Mouse (Mus musculus): Measurements from ENCODE around the gene Vps35l. TPM values are rescaled to one million over a fixed set of nuclear protein-coding genes. Genes with fewer than 3 reads are reported as not detected.
A peak's percentile ranks its signal among the peaks of the same experiment; 100 is the strongest.

Gene Vps35l
- total RNA-seq, 2 experiments from 2014 or later: 28.2 TPM

- intact Hi-C loops (cut with DNase I): no loop called here
- no peak for DNase-seq
Observed at GRCm38 (mm10) chr7:118728846-118729587, 11.0 kb upstream of the Vps35l start.

GRCm38 (mm10) chr7:118731781-118732180 lies 8.2 kb upstream of the Vps35l start:
- no peak for DNase-seq
- intact Hi-C loops (cut with DNase I): no loop called here

- intact Hi-C loops (cut with DNase I): no loop called here
- DNase-seq: no peak
Observed at GRCm38 (mm10) chr7:118733225-118733624, 6.8 kb upstream of the Vps35l start.

GRCm38 (mm10) chr7:118738730-118739129 lies 1.3 kb upstream of the Vps35l start:
- DNase-seq: no peak
- intact Hi-C loops (cut with DNase I): no loop called here

DNA sequence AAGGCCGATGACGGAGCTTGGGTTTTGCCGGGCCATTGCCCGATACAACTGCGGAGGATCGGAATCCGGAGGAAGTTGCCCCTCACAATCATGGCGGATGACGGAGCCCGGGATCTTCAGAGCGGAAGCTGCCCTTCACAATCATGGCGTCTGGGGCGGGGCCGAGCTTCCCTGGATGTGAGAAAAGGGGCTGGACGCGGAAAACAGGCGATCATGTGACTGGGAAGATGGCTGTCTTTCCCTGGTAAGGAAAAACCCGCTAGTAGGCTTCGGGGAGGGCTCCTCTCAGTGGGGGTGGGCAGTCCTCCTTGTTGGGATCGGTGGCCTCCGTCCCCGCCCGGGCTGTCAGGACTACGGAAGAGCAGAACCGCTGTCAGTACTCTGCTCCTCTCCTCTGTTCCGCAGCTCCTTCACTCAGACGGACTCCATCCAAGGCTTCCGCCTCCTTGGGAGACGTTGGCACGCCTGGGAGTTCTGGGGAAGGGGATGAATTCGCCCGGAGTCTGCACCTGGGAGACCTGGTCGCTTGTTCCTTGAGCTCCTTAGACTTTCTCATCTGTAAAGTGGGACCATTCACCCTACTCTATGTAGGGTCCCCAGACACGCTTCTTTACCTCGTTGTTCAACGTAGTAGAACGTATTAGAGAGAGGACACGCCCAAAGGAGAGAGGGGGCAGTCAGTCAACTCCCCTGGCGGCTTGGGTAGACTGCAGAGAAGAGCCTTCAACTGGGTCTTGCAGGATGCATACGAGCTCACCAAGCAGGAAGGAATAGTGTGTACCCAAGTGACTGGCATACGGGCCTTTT lies 709 bp downstream of the Vps35l start:
- DNase-seq: peak; percentile 96 to 98
- intact Hi-C loops (cut with DNase I): loop anchor here (1.0 kb wide), 1 partner anchor 255 kb away; the partner anchor contains the start of gene Gprc5b

DNA sequence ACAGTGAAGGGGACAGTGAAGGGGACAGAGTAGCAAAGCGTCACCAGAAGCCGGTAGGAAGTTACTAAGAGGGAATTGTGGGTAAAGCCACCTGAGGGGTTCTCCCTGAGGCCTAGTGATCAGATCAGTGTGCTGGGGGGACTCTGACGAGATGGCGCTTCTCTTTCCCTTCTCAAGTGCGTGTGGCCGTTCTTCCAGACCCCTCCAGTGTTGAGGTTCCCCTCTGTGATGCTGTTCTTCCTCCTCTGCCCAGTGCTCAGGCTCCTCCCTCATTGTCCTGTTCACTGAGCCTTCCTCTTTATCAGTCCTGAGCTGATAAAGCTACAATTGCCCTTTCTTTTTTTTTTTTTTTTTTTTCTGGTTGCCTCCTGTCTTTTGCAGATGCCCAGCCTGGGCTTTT lies 2.3 kb downstream of the Vps35l start:
- no peak for DNase-seq
- intact Hi-C loops (cut with DNase I): no loop called here

DNA sequence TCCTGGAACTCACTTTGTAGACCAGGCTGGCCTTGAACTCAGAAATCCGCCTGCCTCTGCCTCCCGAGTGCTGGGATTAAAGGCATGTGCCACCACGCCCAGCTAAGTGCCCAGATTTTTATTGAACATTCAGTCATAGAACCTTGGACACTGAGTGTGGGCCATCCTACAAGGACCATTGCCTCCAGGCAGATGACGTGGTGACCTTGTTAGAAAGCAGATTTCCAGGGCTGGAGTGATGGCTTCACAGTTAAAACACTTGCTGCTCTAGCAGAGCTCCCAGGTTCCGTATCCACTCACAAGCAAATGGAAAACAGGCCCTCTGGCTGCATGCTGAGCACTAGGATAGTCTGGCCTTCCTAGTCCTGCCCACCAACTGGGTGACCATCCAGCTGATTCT lies 4.7 kb downstream of the Vps35l start:
- DNase-seq: no peak
- intact Hi-C loops (cut with DNase I): no loop called here

- intact Hi-C loops (cut with DNase I): no loop called here
- no peak for DNase-seq
Observed at GRCm38 (mm10) chr7:118747891-118748672, 8.1 kb downstream of the Vps35l start.

- intact Hi-C loops (cut with DNase I): no loop called here
- DNase-seq: no peak
Observed at GRCm38 (mm10) chr7:118749706-118750105, 9.7 kb downstream of the Vps35l start.

DNA sequence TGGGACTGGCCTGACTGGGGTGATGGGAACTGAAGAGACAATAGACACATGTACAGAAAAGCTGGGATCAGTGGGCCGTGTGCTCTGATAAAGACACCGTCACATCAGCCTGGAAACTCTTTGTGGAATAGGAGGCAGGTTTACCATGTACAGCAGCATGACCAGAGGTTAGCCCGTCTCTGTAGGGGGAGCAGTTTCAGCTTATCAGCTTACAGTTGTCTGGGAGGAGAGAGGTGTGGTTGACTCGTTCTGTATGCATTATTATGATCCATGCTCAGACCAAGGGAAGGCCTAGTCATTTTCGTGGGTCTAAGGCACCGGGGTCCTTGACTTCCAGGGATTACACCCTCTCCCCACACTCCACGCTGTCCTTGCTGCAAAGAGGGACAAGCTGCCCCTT lies 11.6 kb downstream of the Vps35l start:
- intact Hi-C loops (cut with DNase I): no loop called here
- no peak for DNase-seq

DNA sequence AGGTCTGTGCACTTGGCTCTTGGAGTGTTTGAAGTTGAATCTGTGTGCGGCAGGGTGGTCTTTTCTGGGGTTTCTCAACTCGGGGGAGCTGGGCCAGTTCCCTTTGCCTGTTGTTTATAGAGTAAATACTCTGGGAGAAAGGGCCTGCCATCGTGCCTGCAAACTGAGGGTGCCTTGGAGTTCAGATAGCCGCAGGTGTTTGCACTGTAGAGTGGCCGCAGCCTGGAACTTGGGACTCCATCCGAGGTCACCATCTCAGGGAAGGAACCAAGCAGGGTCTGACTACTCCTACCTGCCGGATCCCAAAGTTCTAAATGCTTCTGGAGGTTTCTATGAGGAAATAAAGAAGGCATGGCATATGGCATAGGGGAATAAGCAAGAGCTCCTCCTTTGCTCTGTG lies 15.7 kb downstream of the Vps35l start:
- intact Hi-C loops (cut with DNase I): no loop called here
- DNase-seq: no peak

DNA sequence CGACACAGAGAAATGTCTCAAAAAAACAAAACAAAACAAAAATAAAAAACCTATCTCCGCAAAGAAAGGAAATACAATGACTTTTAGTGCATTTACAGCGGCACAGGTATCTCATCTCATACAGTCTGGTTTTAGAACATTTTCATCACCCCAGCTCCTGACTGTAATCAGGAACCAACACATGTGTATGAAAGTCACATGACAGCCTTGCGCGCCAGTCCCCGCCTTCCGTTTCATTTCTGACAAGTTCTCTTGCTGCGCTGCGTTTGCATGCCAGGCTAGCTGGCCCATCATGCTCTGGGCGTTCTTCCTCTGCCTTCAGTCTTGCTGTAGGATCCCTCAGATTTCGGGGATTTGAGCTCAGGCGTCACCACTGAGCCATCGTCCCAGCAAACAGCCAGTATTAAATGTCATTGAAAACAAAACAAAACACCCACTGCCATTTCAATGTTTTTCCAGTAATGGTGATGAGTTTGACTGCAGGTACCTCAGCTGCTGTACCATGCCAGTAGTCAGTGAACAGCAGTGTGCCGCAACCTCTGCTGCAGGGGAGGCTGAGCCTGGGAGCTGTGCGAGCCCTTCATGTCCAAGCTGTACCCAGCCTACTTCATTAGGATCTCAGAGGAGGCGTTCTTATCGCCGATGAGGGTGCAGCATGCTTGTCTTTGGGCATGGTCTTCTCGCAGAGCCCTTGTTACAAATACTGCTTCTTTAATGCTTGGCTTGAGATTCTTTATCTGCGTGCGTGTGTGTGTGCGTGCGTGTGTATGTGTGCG lies 16.7 kb downstream of the Vps35l start:
- intact Hi-C loops (cut with DNase I): no loop called here

GRCm38 (mm10) chr7:118758369-118758768 lies 18.3 kb downstream of the Vps35l start:
- intact Hi-C loops (cut with DNase I): no loop called here
- peak in 1 of 2 experiments; percentile 35 for DNase-seq

More for the DNA sequence above, 16.7 kb downstream of the Vps35l start:
- DNase-seq: no peak

DNA sequence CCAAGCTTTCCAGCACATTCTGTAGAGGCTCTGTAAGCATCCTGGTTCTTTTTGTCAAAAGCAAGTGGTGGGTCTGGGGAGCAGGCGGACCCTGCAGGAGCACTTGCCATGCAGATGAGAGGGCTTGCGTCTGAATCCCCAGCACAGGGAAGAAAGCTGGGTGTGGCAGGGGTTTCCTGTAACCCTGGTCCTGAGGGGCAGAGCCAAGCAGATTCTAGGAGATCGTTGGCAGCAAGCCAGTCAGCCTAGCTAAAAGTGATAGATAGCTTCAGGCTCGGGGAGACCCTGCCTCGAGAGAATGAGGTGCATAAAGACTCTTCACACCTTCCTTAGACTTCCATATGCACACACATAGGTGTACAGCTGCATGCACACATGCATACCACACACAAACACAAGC lies 19.3 kb downstream of the Vps35l start:
- no peak for DNase-seq
- intact Hi-C loops (cut with DNase I): no loop called here

GRCm38 (mm10) chr7:118763939-118764338 lies 23.9 kb downstream of the Vps35l start:
- DNase-seq: no peak
- intact Hi-C loops (cut with DNase I): loop anchor here (10.0 kb wide), 1 partner anchor 751 kb away; the partner anchor contains the start of gene Acsm5

DNA sequence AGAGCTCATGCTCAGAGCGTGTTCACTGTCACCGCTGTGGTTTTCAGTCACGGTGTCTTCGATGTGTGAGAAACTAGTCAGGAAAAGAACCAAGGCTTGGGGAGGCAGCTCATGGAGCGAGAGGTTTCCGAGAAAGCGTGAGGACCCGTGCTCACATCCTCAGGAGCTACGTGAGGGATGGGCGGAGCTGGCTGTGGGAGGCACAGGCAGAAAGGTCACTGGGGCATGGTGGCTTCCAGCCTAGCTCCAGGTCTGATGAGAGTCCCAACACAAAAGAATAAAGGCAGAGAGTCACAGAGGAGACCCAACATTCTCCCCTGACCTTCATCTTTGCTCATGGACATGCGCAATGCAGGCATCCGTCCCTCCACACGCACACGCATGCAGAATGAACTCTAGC lies 24.7 kb downstream of the Vps35l start:
- no peak for DNase-seq
- intact Hi-C loops (cut with DNase I): loop anchor here (5.0 to 10.0 kb wide), 2 partner anchors 88 to 750 kb away; partner anchors contain the start of gene Acsm5

- no peak for DNase-seq
- intact Hi-C loops (cut with DNase I): loop anchor here (1.0 to 10.0 kb wide), 3 partner anchors 87 to 749 kb away; partner anchors contain the start of gene Acsm5
Observed at GRCm38 (mm10) chr7:118765604-118766003, 25.6 kb downstream of the Vps35l start.

DNA sequence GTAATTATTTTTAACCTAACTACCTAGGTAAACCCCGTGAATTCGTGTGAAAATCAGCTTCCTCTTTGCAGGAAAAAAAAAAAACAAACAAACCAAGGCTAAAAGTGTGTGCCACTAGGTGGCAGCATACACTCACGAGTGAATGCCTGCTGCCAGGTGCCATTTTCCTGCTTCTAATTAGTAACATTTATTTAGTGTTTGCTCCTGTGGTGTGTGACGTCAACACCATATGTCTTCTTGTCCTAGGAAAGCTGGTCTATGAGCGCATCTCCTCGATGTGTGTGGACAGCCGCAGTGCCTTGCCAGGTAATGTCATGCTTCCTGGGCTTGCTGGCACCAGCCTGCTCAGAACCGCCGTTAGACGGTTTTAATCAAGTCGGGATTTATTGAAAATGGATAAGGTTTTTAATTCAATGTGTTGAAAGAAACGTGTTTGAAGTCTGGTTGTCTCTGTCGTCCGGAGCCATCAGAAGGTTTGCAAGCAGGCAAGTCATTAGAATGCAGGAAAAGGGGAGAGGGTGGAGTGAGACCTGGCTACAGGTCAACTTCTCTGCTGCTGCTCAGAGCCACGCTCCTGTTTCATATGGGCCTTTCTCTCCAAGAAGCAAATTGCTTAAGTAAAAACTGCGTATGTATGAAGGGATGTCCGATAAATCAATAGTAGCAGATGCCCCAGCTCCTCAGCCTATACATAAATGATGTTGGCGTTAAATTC lies 26.2 kb downstream of the Vps35l start:
- DNase-seq: peak; percentile 62 to 75

GRCm38 (mm10) chr7:118766834-118767224 lies 26.8 kb downstream of the Vps35l start:
- intact Hi-C loops (cut with DNase I): loop anchor here (1.0 to 10.0 kb wide), 3 partner anchors 85 to 748 kb away; partner anchors contain the start of gene Acsm5
- no peak for DNase-seq

More for the DNA sequence above, 26.2 kb downstream of the Vps35l start:
- intact Hi-C loops (cut with DNase I): loop anchor here (1.0 to 10.0 kb wide), 3 partner anchors 86 to 749 kb away; partner anchors contain the start of gene Acsm5
